20 mouse cellular contexts compared by ENCODE assay signal in genomic region chr5:28092327-28092726, GRCm38 (mm10). TPM values are rescaled to one million over a fixed set of nuclear protein-coding genes. Genes with fewer than 3 reads are reported as not detected.
DNase-seq lines count a peak whose midpoint lies in the region; ATAC-seq and TF ChIP-seq lines count a peak whose summit lies in the region.
"Had no signal": no experiment of that assay in that cellular context is flagged by ENCODE, and none has a peak within 500 bp of the region (broad histone marks: within the 10 kb centered on the region; RNA-seq: fewer than 3 reads in every experiment).

No protein-coding gene starts in this region.

- TF ChIP-seq POLR2A in cerebellum, adult 2 months (IDR thresholded peaks at IDR 0.05; ENCODE audit: borderline replicate concordance, insufficient read depth, low read length): no peak

- DNase-seq in cerebellum, adult 2 months: no peak
- DNase-seq in cerebellum, postnatal 10 days: no peak
- DNase-seq in lung, embryonic 14.5 days: no peak
- no peak for DNase-seq in lung, adult 18-20 months
- DNase-seq in urinary bladder, adult 18-20 months (ENCODE audit: low spot score in 2 of 2): no peak
- DNase-seq: adrenal gland, postnatal 25 days; cerebellum, adult 11 months; cerebellum, postnatal 25 days; embryo, embryonic 11 days; gastrocnemius, postnatal 10 days; kidney, adult 8-10 months; kidney, postnatal 4 days; midbrain, embryonic 14.5 days; right cerebral cortex, postnatal 25 days; thymus, postnatal 14 days had no signal

- no peak overlapping the region for H3K4me2 ChIP-seq in intestine, postnatal 0 days (replicated peaks; ENCODE audit: low read depth)
- no peak overlapping the region for H3K4me2 ChIP-seq in intestine, embryonic 16.5 days (ENCODE audit: low read depth, low read length)
- H3K4me2 ChIP-seq in lung, embryonic 14.5 days: no peak overlapping the region
- H3K4me2 ChIP-seq: limb, embryonic 13.5 days had no signal

- H3K4me3 ChIP-seq in cerebellum, adult 2 months (replicated peaks; ENCODE audit: insufficient read depth, low read depth, low read length): no peak overlapping the region
- H3K4me3 ChIP-seq in intestine, postnatal 0 days (ENCODE audit: low read depth, low read length): no peak overlapping the region
- no peak overlapping the region for H3K4me3 ChIP-seq in intestine, embryonic 16.5 days (ENCODE audit: low read length)
- H3K4me3 ChIP-seq in lung, embryonic 14.5 days (ENCODE audit: low read depth, low read length): no peak overlapping the region
- H3K4me3 ChIP-seq: limb, embryonic 13.5 days; megakaryocyte, embryonic 14.5 days had no signal

- no peak overlapping the region for H3K27ac ChIP-seq in cerebellum, adult 2 months (ENCODE audit: insufficient read depth, low read length)
- H3K27ac ChIP-seq in intestine, postnatal 0 days (ENCODE audit: low read depth, low read length): no peak overlapping the region
- H3K27ac ChIP-seq in intestine, embryonic 16.5 days (ENCODE audit: low read length): no peak overlapping the region
- H3K27ac ChIP-seq in lung, embryonic 14.5 days (ENCODE audit: low read depth): no peak overlapping the region
- H3K27ac ChIP-seq: limb, embryonic 13.5 days had no signal

- 89% methylated on average over 3 of the region's 3 CpGs for WGBS in cerebellum, adult 2 months
- WGBS in intestine, postnatal 0 days: 91% methylated on average over 3 of the region's 3 CpGs
- WGBS in intestine, embryonic 16.5 days: 91% methylated on average over 3 of the region's 3 CpGs
- 82% methylated on average over 3 of the region's 3 CpGs for WGBS in lung, embryonic 14.5 days

- no peaks in the 10 kb centered on the region for H3K27me3 ChIP-seq in cerebellum, adult 2 months (ENCODE audit: control insufficient read depth, insufficient read depth, low read length)
- H3K27me3 ChIP-seq in intestine, postnatal 0 days (replicated peaks; ENCODE audit: control insufficient read depth, insufficient read depth, low read length): no peaks in the 10 kb centered on the region; the same call in 1 of the 2 replicates
- no peaks in the 10 kb centered on the region for H3K27me3 ChIP-seq in intestine, embryonic 16.5 days (replicated peaks; ENCODE audit: control insufficient read depth, insufficient read depth, low read length)
- H3K27me3 ChIP-seq in lung, embryonic 14.5 days (ENCODE audit: insufficient read depth, low read length): no peaks in the 10 kb centered on the region
- H3K27me3 ChIP-seq: limb, embryonic 13.5 days had no signal

- H3K9me3 ChIP-seq in intestine, postnatal 0 days (ENCODE audit: control insufficient read depth): no peaks in the 10 kb centered on the region
- H3K9me3 ChIP-seq in intestine, embryonic 16.5 days (ENCODE audit: control insufficient read depth, low read length): no peaks in the 10 kb centered on the region
- H3K9me3 ChIP-seq in lung, embryonic 14.5 days (ENCODE audit: low read depth, low read length): no peaks in the 10 kb centered on the region
- H3K9me3 ChIP-seq: limb, embryonic 13.5 days had no signal

- H3K9ac ChIP-seq in intestine, postnatal 0 days (ENCODE audit: low read depth, low read length): no peak overlapping the region
- no peak overlapping the region for H3K9ac ChIP-seq in intestine, embryonic 16.5 days (ENCODE audit: low read depth, low read length)
- H3K9ac ChIP-seq in lung, embryonic 14.5 days: no peak overlapping the region
- H3K9ac ChIP-seq: limb, embryonic 13.5 days had no signal

- no peaks in the 10 kb centered on the region for H3K36me3 ChIP-seq in intestine, postnatal 0 days (ENCODE audit: control insufficient read depth, insufficient read depth)
- no peaks in the 10 kb centered on the region for H3K36me3 ChIP-seq in intestine, embryonic 16.5 days (ENCODE audit: control insufficient read depth, insufficient read depth, low read length)
- no peaks in the 10 kb centered on the region for H3K36me3 ChIP-seq in lung, embryonic 14.5 days (ENCODE audit: insufficient read depth)
- H3K36me3 ChIP-seq: limb, embryonic 13.5 days had no signal

- ATAC-seq in intestine, postnatal 0 days: no peak
- ATAC-seq in intestine, embryonic 16.5 days: no peak
- ATAC-seq in lung, embryonic 14.5 days (ENCODE audit: insufficient read depth): no peak
- ATAC-seq in activated CD4-positive, CD25-positive, alpha-beta regulatory T cell, adult 4 months: no peak

- no peaks in the 10 kb centered on the region for H3K4me1 ChIP-seq in cerebellum, adult 2 months (ENCODE audit: control insufficient read depth, insufficient read depth, low read length)
- no peaks in the 10 kb centered on the region for H3K4me1 ChIP-seq in intestine, postnatal 0 days (replicated peaks; ENCODE audit: control insufficient read depth, insufficient read depth, low read length)
- no peaks in the 10 kb centered on the region for H3K4me1 ChIP-seq in intestine, embryonic 16.5 days (ENCODE audit: control insufficient read depth, insufficient read depth, low read length)
- no peaks in the 10 kb centered on the region for H3K4me1 ChIP-seq in lung, embryonic 14.5 days (ENCODE audit: insufficient read depth)
- H3K4me1 ChIP-seq: limb, embryonic 13.5 days had no signal

- TF ChIP-seq CTCF in cerebellum, adult 2 months (IDR thresholded peaks at IDR 0.05; ENCODE audit: borderline replicate concordance, insufficient read depth, low read depth, low read length): peak; percentile 9; the same call in 1 of the 2 replicates
- peak; percentile 39 for TF ChIP-seq CTCF in intestine, postnatal 0 days (IDR thresholded peaks at IDR 0.05; ENCODE audit: low read depth)
- peak; percentile 15; the same call in 1 of the 2 replicates for TF ChIP-seq CTCF in lung, embryonic 14.5 days (IDR thresholded peaks at IDR 0.05; ENCODE audit: low read depth)

RNA-seq across cellular contexts. Expression of gene Insig1, which starts 21.2 kb away (rescaled TPM):
- polyA plus RNA-seq in cerebellum, adult 2 months (2012; rRNA removed): 115 and 125 TPM in 2 replicates
- polyA plus RNA-seq in intestine, postnatal 0 days (2015; fragmentation: Nextera tagmentation; extraction: Ambion mirVana): 100 and 102 TPM in 2 replicates
- polyA plus RNA-seq in intestine, embryonic 16.5 days (2015; fragmentation: Nextera tagmentation; extraction: Ambion mirVana): 255 and 324 TPM in 2 replicates
- polyA plus RNA-seq in lung, embryonic 14.5 days (2014; fragmentation: Nextera tagmentation; extraction: Ambion mirVana): 66.5 and 74.8 TPM in 2 replicates
- polyA plus RNA-seq in activated CD4-positive, CD25-positive, alpha-beta regulatory T cell, adult 4 months (2017; shearing (Covaris generic)): 10 to 100 TPM; 30.3 to 38.1 TPM
